Mouse (Mus musculus) midbrain, postnatal 0 days (tissue): ENCODE results near the gene Sh3bgrl3. TPM values are rescaled to one million over a fixed set of nuclear protein-coding genes. Genes with fewer than 3 reads are reported as not detected.

Source experiments
- ATAC-seq: fragments of 200-750 bp; cut with Nextera tagmentation; 2 replicates; pipeline ENCODE4 v1.8.0; 2017; ENCODE audit warnings: moderate number of reproducible peaks, mild to moderate bottlenecking, moderate TSS enrichment, moderate library complexity; ENCODE audit not compliant: low FRiP score
- DNase-seq: peaks from one replicate; pipeline ENCODE4 v3.0.0-alpha.2; 2015; ENCODE audit warnings: low spot score
- H3K27ac ChIP-seq: fragments of 300-500 bp; sonication (generic); 2 replicates; pipeline ENCODE4 v1.5.1; 2014; ENCODE audit warnings: low read depth, mild to moderate bottlenecking, low read length, mixed read lengths
- H3K27me3 ChIP-seq: fragments of 300-500 bp; sonication (generic); 2 replicates; pipeline ENCODE4 v1.6.1; 2014; ENCODE audit warnings: low read length, control low read depth, mixed read lengths; ENCODE audit not compliant: insufficient read depth
- H3K36me3 ChIP-seq: fragments of 300-500 bp; sonication (generic); 2 replicates; pipeline ENCODE4 v1.6.1; 2014; ENCODE audit warnings: low read length, control low read depth, mixed read lengths; ENCODE audit not compliant: insufficient read depth
- H3K4me1 ChIP-seq: fragments of 300-500 bp; sonication (generic); 2 replicates; pipeline ENCODE4 v1.6.1; 2014; ENCODE audit warnings: mild to moderate bottlenecking, control low read depth, antibody characterized with exemption, low read length, mixed read lengths; ENCODE audit not compliant: insufficient read depth
- H3K4me2 ChIP-seq: fragments of 300-500 bp; sonication (generic); 2 replicates; pipeline ENCODE4 v1.6.1; 2014; ENCODE audit warnings: low read depth, mild to moderate bottlenecking, low read length, mixed read lengths; ENCODE audit not compliant: poor library complexity, severe bottlenecking
- H3K4me3 ChIP-seq: fragments of 300-500 bp; sonication (generic); 2 replicates; pipeline ENCODE4 v1.5.1; 2014; ENCODE audit warnings: low read depth, mild to moderate bottlenecking, low read length, moderate library complexity
- H3K9ac ChIP-seq: fragments of 300-500 bp; sonication (generic); replicated peaks from 2 replicates; pipeline ENCODE4 v1.6.1; 2014; ENCODE audit warnings: mild to moderate bottlenecking, low read length, moderate library complexity, mixed read lengths; ENCODE audit not compliant: poor library complexity, severe bottlenecking
- H3K9me3 ChIP-seq: fragments of 300-500 bp; sonication (generic); 2 replicates; pipeline ENCODE4 v1.6.1; 2016; ENCODE audit warnings: low read length, control low read depth
- CTCF ChIP-seq: IDR thresholded peaks from 2 replicates; pipeline ENCODE4 v1.5.1; 2016; ENCODE audit warnings: antibody characterized with exemption, mild to moderate bottlenecking
- WGBS: fragments of 180-500 bp; shearing (Covaris S2); extraction: QIAGEN DNeasy Blood & Tissue Kit; methylation state at CpG from one replicate; pipeline ENCODE4 v1.1.7; 2014; 5-methylcytosine and 5-hydroxymethylcytosine counted together
- polyA plus RNA-seq: library from polyadenylated mRNA; unstranded; fragments of >200 nt; fragmentation: Nextera tagmentation; extraction: Ambion mirVana; gene quantifications from 2 replicates; pipeline ENCODE4 v1.2.1, GENCODE M21; 2015
- total RNA-seq: library from RNA; depleted of rRNA; stranded (reverse); fragments of >200 nt; gene quantifications from 2 replicates; pipeline ENCODE4 v1.2.3, GENCODE M21; 2014

Sh3bgrl3 gene
- total and polyA plus RNA-seq, 2 experiments from 2014 or later = 224 to 565 TPM

DNA sequence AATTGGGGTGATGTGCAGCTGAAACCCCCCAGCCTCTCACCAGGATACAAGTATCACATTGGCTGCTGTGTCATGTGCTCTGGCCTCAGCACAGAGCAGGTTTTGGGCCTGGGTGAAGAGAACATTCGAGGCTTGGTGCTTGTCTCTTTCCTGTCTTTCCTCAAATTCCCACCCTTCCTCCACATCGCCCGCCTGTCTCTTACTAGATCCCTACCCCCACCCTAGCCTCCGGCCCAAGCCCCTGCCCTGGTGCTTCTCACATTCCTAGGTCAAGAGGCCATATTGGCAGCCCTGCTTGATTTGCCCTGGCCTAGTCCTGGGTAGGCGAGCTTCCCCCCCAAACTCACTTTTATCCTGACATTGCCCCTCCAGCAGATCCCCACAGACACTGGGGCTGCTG lies 9.5 kb downstream of the Sh3bgrl3 start:
- 68% methylated on average over 5 of the region's 5 CpGs for WGBS
- ATAC-seq = no peak
- no peaks in the 10 kb centered on the region for H3K9me3 ChIP-seq
- no peak overlapping the region for H3K4me2 ChIP-seq
- no peak for DNase-seq
- H3K27me3 ChIP-seq = no peaks in the 10 kb centered on the region
- no peak overlapping the region for H3K27ac ChIP-seq
- TF ChIP-seq CTCF = no peak
- H3K4me3 ChIP-seq = no peak overlapping the region
- H3K9ac ChIP-seq = no peak overlapping the region; the same call in 1 of the 2 replicates
- H3K36me3 ChIP-seq = no peaks in the 10 kb centered on the region
- no peaks in the 10 kb centered on the region for H3K4me1 ChIP-seq

DNA sequence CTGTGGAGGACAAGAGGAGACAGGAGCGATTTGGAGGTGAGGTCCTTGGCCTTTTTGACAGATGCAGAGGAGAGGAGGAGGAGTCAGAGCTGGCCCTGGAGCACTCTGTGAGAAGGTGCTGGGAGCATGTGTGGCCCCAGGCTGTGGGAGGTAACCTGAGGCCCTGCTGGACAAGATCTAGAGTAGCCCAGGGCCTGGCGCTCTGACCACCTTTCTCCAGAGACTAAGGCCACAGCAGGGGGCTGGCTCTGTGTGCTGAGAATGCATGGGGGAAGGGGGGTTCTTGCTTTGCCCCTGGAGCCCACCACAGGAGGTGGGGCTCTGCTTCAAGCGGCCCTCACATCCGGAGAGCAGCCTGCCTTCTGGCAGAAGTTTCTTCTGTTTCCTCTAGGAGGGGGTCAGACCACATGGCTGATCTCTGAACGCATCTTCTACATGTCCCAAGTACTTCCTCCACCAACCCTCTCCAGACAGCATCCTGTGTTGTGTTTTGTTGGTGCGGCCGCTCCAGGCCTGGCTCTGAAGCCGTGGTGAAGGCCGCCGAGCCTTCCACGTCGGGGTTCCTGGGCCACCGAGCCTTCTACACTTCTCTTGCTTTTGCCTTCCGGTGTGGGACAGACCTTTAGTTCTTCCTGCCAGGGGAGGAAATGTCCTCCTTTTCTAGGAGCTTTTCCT lies 10.3 kb downstream of the Sh3bgrl3 start:
- no peak for DNase-seq
- H3K27ac ChIP-seq = no peak overlapping the region
- H3K36me3 ChIP-seq = no peaks in the 10 kb centered on the region
- no peak overlapping the region for H3K4me3 ChIP-seq
- ATAC-seq = no peak
- H3K27me3 ChIP-seq = no peaks in the 10 kb centered on the region
- H3K4me1 ChIP-seq = no peaks in the 10 kb centered on the region
- H3K4me2 ChIP-seq = no peak overlapping the region
- no peak for TF ChIP-seq CTCF
- WGBS = 79% methylated on average over 14 of the region's 14 CpGs
- no peaks in the 10 kb centered on the region for H3K9me3 ChIP-seq
- no peak overlapping the region for H3K9ac ChIP-seq

DNA sequence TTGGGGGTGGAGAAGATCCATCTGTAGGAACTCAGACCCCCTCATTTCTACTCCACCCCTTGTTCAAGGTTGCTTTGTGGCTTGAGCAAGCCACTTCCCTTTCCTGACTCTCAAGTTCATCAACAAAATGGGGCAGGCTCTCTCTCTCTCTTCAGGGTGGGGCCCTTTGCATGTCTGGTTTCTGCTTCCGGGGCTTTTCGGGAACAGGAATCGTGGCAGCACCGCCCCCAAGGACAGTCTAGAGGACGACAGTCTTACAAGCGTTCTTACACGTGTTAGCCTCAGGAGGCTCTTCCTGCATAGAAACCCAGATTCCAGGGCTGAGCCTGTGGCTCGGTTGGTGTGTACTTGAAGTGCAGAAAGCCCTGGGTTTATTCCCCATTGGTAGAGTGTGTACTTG lies 11.6 kb downstream of the Sh3bgrl3 start:
- no peak overlapping the region for H3K4me3 ChIP-seq
- no peaks in the 10 kb centered on the region for H3K27me3 ChIP-seq
- 80% methylated on average over 8 of the region's 8 CpGs for WGBS
- H3K4me2 ChIP-seq = no peak overlapping the region
- no peaks in the 10 kb centered on the region for H3K9me3 ChIP-seq
- no peak overlapping the region for H3K27ac ChIP-seq
- no peak for DNase-seq
- ATAC-seq = no peak
- H3K9ac ChIP-seq = no peak overlapping the region
- TF ChIP-seq CTCF = no peak
- no peaks in the 10 kb centered on the region for H3K4me1 ChIP-seq
- no peaks in the 10 kb centered on the region for H3K36me3 ChIP-seq

DNA sequence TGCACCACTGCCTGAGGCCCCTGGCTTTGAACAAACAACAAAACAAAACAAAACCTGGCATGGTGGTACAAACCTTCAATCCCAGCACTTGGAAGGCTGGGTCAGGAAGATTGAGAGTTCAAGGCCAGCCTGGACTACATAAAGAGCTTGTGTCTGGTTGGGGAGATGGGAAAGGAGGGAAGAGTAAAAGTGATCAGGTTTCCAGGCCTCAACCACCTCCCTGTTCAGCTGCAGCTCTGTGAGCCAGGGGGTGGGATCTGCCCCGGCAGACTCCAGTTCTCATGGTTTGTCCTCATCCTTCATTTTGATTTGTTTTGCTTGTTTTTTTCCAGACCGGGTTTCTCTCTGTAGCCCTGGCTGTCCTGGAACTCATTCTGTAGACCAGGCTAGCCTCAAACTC lies 12.1 kb downstream of the Sh3bgrl3 start:
- Histone ChIP-seq H3K9me3 (no peaks in the 10 kb centered on the region), H3K36me3 (no peaks in the 10 kb centered on the region), H3K4me2 (no peak overlapping the region), H3K4me3 (no peak overlapping the region), H3K27ac (no peak overlapping the region), H3K27me3 (no peaks in the 10 kb centered on the region), H3K9ac (no peak overlapping the region), H3K4me1 (no peaks in the 10 kb centered on the region)
- DNase-seq (no peak), ATAC-seq (no peak)
- TF ChIP-seq CTCF = no peak
- WGBS = 94% methylated on average over 2 of the region's 2 CpGs

DNA sequence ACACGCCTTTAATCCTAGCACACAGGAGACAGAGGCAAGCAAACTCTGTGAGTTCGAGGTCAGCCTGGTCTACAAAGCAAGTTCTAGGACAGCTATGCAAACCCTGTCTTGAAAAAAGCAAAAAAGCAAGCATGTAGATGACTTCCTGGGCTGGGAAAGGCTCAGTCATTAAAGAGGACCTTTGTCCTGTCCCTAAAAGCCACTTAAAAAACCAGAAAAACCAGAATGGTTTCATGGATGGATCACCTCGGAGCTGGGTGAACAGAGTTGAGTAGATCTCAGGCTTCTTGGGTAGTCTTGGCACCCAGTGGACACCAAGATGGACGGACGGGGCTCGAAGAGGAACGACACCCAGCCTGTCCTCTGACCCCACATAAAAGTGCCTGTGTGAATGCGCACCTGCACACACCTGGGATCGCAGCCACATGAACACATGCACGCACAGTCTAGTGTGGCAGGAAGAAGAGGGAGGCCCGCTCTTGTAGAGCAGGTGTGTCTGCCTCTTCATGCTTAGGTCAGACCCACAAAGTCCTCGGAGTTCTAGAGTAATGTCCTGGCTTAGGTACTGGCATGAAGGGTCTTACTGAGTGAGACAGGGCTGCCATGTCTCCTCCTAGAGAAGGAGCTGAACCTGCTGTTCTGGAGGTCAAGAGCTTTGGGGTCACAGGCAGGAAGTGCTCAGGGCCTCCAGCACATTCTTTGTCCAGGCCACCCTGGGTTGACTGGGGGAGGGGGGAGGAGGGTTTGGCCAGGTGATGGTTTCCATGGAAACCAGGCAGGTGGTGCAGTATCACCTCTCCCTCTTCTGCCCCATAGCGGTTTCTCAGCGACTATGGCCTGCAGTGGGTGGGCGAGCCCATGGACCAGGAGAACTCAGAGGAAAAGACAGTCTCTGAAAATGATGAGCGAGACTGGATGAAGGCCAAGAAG lies 13.1 kb downstream of the Sh3bgrl3 start:
- no peak for DNase-seq
- no peak for ATAC-seq
- Histone ChIP-seq H3K27ac (no peak overlapping the region), H3K4me2 (no peak overlapping the region), H3K4me3 (no peak overlapping the region), H3K36me3 (no peaks in the 10 kb centered on the region), H3K9ac (no peak overlapping the region), H3K4me1 (no peaks in the 10 kb centered on the region), H3K9me3 (no peaks in the 10 kb centered on the region), H3K27me3 (no peaks in the 10 kb centered on the region)
- TF ChIP-seq CTCF = no peak
- WGBS = 89% methylated on average over 16 of the region's 16 CpGs

DNA sequence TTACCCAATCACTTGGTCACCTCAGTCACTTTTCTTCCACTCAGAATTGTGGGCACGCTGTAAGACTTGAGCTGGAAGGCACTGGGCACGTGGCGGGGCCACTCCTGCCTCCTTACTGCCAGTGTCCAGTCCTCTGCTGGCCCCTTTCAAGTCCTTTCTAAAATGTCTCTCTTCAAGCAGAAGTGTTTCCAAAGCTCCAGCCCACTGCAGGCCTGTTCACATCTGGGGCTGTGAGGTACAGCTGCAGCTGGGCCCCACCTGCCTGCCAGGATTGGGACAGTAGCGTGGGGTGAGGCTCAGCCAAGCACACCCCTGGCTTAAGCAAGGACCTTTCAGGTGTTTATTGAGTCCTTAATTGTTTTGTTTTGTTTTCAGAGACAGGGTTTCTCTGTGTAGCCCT lies 14.6 kb downstream of the Sh3bgrl3 start:
- 89% methylated on average over 4 of the region's 4 CpGs for WGBS
- no peak for ATAC-seq

More for the DNA sequence above, 14.6 kb downstream of the Sh3bgrl3 start:
- Histone ChIP-seq H3K9me3 (no peaks in the 10 kb centered on the region), H3K27ac (no peak overlapping the region), H3K4me3 (no peak overlapping the region), H3K4me2 (no peak overlapping the region), H3K4me1 (no peaks in the 10 kb centered on the region), H3K9ac (no peak overlapping the region), H3K36me3 (no peaks in the 10 kb centered on the region), H3K27me3 (no peaks in the 10 kb centered on the region)
- no peak for TF ChIP-seq CTCF
- no peak for DNase-seq
